In genomic region chr13:69541776-69542175, GRCm38 (mm10) we compare ENCODE assay signal across 9 mouse cellular contexts. TPM values are rescaled to one million over a fixed set of nuclear protein-coding genes. Genes with fewer than 3 reads are reported as not detected.
DNase-seq lines count a peak whose midpoint lies in the region; ATAC-seq lines count a peak whose summit lies in the region.
"Had no signal": no experiment of that assay in that cellular context is flagged by ENCODE, and none has a peak within 500 bp of the region (broad histone marks: within the 10 kb centered on the region; RNA-seq: fewer than 3 reads in every experiment).

No protein-coding gene starts in this region.

- peak; percentile 48 for DNase-seq in forebrain, embryonic 11.5 days (ENCODE audit: low spot score)
- no peak for DNase-seq in forebrain, embryonic 10.5 days (ENCODE audit: extremely low spot score, low spot score)
- peak; percentile 54 to 70 for DNase-seq in layer of hippocampus, adult 18-20 months (ENCODE audit: low spot score in 2 of 2)
- no peak for DNase-seq in layer of hippocampus, adult 9-10 months (ENCODE audit: low spot score)
- DNase-seq in fibroblast of lung, adult 2 months (ENCODE audit: low read depth) = peak; percentile 73
- DNase-seq in right cerebral cortex, postnatal 10 days (ENCODE audit: low spot score in 2 of 2) = peak; percentile 56 to 76
- DNase-seq in spleen, postnatal 10 days (ENCODE audit: low spot score in 2 of 2) = no peak

- no peak overlapping the region for H3K9ac ChIP-seq in forebrain, embryonic 11.5 days (ENCODE audit: low read length)
- H3K9ac ChIP-seq: embryonic facial prominence, embryonic 12.5 days had no signal

- no peak overlapping the region for H3K4me3 ChIP-seq in forebrain, embryonic 11.5 days (ENCODE audit: low read depth, low read length)
- no peak overlapping the region for H3K4me3 ChIP-seq in forebrain, embryonic 10.5 days
- H3K4me3 ChIP-seq: embryonic facial prominence, embryonic 12.5 days had no signal

- 80% methylated on average over 10 of the region's 10 CpGs for WGBS in forebrain, embryonic 11.5 days
- WGBS in forebrain, embryonic 10.5 days = 80% methylated on average over 10 of the region's 10 CpGs

- no peak overlapping the region for H3K4me2 ChIP-seq in forebrain, embryonic 11.5 days (ENCODE audit: low read depth, low read length, severe bottlenecking)
- H3K4me2 ChIP-seq: embryonic facial prominence, embryonic 12.5 days had no signal

- 0 out of 2 replicates have a peak, but pooled peaks cover 2% of the 10 kb centered on the region for H3K27me3 ChIP-seq in forebrain, embryonic 11.5 days (ENCODE audit: control insufficient read depth, insufficient read depth, low read length)
- peaks cover 27% of the 10 kb centered on the region for H3K27me3 ChIP-seq in forebrain, embryonic 10.5 days (ENCODE audit: poor library complexity, severe bottlenecking)
- H3K27me3 ChIP-seq: embryonic facial prominence, embryonic 12.5 days had no signal

- ATAC-seq in forebrain, embryonic 11.5 days (replicated peaks; ENCODE audit: low FRiP score) = no peak
- ATAC-seq in megakaryocyte progenitor cell, adult 5-6 weeks (replicated peaks; ENCODE audit: poor library complexity) = no peak

- H3K9me3 ChIP-seq in forebrain, embryonic 11.5 days (ENCODE audit: control insufficient read depth, low read length) = no peaks in the 10 kb centered on the region
- H3K9me3 ChIP-seq in forebrain, embryonic 10.5 days = no peaks in the 10 kb centered on the region
- H3K9me3 ChIP-seq: embryonic facial prominence, embryonic 12.5 days had no signal

- H3K27ac ChIP-seq in forebrain, embryonic 11.5 days (ENCODE audit: low read depth, low read length) = no peak overlapping the region
- H3K27ac ChIP-seq in forebrain, embryonic 10.5 days = no peak overlapping the region
- H3K27ac ChIP-seq: embryonic facial prominence, embryonic 12.5 days had no signal

- no peaks in the 10 kb centered on the region for H3K36me3 ChIP-seq in forebrain, embryonic 11.5 days (ENCODE audit: control insufficient read depth, insufficient read depth, low read length)
- H3K36me3 ChIP-seq in forebrain, embryonic 10.5 days (replicated peaks) = no peaks in the 10 kb centered on the region
- H3K36me3 ChIP-seq: embryonic facial prominence, embryonic 12.5 days had no signal

- H3K4me1 ChIP-seq in forebrain, embryonic 11.5 days (replicated peaks; ENCODE audit: control insufficient read depth, insufficient read depth, low read length) = no peaks in the 10 kb centered on the region; the same call in 1 of the 2 replicates
- H3K4me1 ChIP-seq in forebrain, embryonic 10.5 days = peaks cover 53% of the 10 kb centered on the region

RNA-seq across cellular contexts. Expression of gene Tent4a, which starts 7.4 kb away (rescaled TPM):
- polyA plus RNA-seq in forebrain, embryonic 11.5 days (2014; fragmentation: Nextera tagmentation; extraction: Ambion mirVana) = 8.7 and 9.6 TPM in 2 replicates
- 4.1 and 4.9 TPM in 2 replicates for polyA plus RNA-seq in forebrain, embryonic 10.5 days (2016; fragmentation: Nextera tagmentation; extraction: Ambion mirVana)
- 10 to 100 TPM; 51.0 to 52.1 TPM for total RNA-seq in layer of hippocampus, adult 18-20 months (2021)
- 10.8 and 11.2 TPM in 2 replicates for total RNA-seq in megakaryocyte progenitor cell, adult 5-6 weeks (2015)
- 10.5 and 10.6 TPM in 2 replicates for total RNA-seq in megakaryocyte progenitor cell, adult 5-6 weeks (2017)

RNA-seq across cellular contexts. Expression of gene Nsun2, which starts 8.2 kb away (rescaled TPM):
- polyA plus RNA-seq in forebrain, embryonic 11.5 days (2014; fragmentation: Nextera tagmentation; extraction: Ambion mirVana) = 133 and 135 TPM in 2 replicates
- polyA plus RNA-seq in forebrain, embryonic 10.5 days (2016; fragmentation: Nextera tagmentation; extraction: Ambion mirVana) = 171 and 175 TPM in 2 replicates
- total RNA-seq in layer of hippocampus, adult 18-20 months (2021) = 10 to 100 TPM; 85.0 to 92.9 TPM
- total RNA-seq in megakaryocyte progenitor cell, adult 5-6 weeks (2015) = 111 and 121 TPM in 2 replicates
- total RNA-seq in megakaryocyte progenitor cell, adult 5-6 weeks (2017) = 197 and 244 TPM in 2 replicates

Comparison
In these comparisons a context has a peak if more than half of its experiments do, and no peak if none do; other contexts are left out.
1. DNase-seq: peak in forebrain, embryonic 11.5 days (single experiment), layer of hippocampus, adult 18-20 months (2 of 2), fibroblast of lung, adult 2 months (single experiment) and right cerebral cortex, postnatal 10 days (2 of 2); none in forebrain, embryonic 10.5 days (single experiment), layer of hippocampus, adult 9-10 months (single experiment) and spleen, postnatal 10 days (0 of 2).
2. RNA of gene Tent4a, which starts 7.4 kb away (total RNA-seq): 51.0 to 52.1 TPM in layer of hippocampus, adult 18-20 months; 10.5 to 11.2 TPM in megakaryocyte progenitor cell, adult 5-6 weeks; every median in the first group is over 4 times any median in the second.